Mouse (Mus musculus) hindbrain, embryonic 12.5 days (tissue): Measurements from ENCODE around the gene Senp7. TPM values are rescaled to one million over a fixed set of nuclear protein-coding genes. Genes with fewer than 3 reads are reported as not detected.

Experiments
- ATAC-seq: fragments of 200-750 bp; cut with Nextera tagmentation; 2 replicates; pipeline ENCODE4 v1.8.0; 2017; ENCODE audit warnings: moderate TSS enrichment; ENCODE audit not compliant: low FRiP score
- H3K27ac ChIP-seq: fragments of 300-500 bp; sonication (generic); 2 replicates; pipeline ENCODE4 v1.5.1; 2016; ENCODE audit warnings: mild to moderate bottlenecking
- H3K27me3 ChIP-seq: fragments of 300-500 bp; sonication (generic); 2 replicates; pipeline ENCODE4 v1.6.1; 2016; ENCODE audit warnings: mild to moderate bottlenecking
- H3K36me3 ChIP-seq: fragments of 300-500 bp; sonication (generic); 2 replicates; pipeline ENCODE4 v1.6.1; 2016; ENCODE audit warnings: mild to moderate bottlenecking
- H3K4me1 ChIP-seq: fragments of 300-500 bp; sonication (generic); 2 replicates; pipeline ENCODE4 v1.6.1; 2016
- H3K4me2 ChIP-seq: fragments of 300-500 bp; sonication (generic); replicated peaks from 2 replicates; pipeline ENCODE4 v1.6.1; 2016; ENCODE audit warnings: mild to moderate bottlenecking
- H3K4me3 ChIP-seq: fragments of 300-500 bp; sonication (generic); 2 replicates; pipeline ENCODE4 v1.5.1; 2016; ENCODE audit warnings: mild to moderate bottlenecking
- H3K9ac ChIP-seq: fragments of 300-500 bp; sonication (generic); 2 replicates; pipeline ENCODE4 v1.6.1; 2016; ENCODE audit warnings: mild to moderate bottlenecking, moderate library complexity
- H3K9me3 ChIP-seq: fragments of 300-500 bp; sonication (generic); replicated peaks from 2 replicates; pipeline ENCODE4 v1.6.1; 2016; ENCODE audit warnings: mild to moderate bottlenecking
- WGBS: fragments of 180-500 bp; shearing (Covaris S2); methylation state at CpG from one replicate; pipeline ENCODE4 v1.1.7; 2016; 5-methylcytosine and 5-hydroxymethylcytosine counted together
- polyA plus RNA-seq: library from polyadenylated mRNA; unstranded; fragments of >200 nt; fragmentation: Nextera tagmentation; extraction: Ambion mirVana; gene quantifications from 2 replicates; pipeline ENCODE4 v1.2.1, GENCODE M21; 2016

Senp7 gene
- polyA plus RNA-seq, 1 experiment from 2014 or later, result 54.5 TPM

DNA sequence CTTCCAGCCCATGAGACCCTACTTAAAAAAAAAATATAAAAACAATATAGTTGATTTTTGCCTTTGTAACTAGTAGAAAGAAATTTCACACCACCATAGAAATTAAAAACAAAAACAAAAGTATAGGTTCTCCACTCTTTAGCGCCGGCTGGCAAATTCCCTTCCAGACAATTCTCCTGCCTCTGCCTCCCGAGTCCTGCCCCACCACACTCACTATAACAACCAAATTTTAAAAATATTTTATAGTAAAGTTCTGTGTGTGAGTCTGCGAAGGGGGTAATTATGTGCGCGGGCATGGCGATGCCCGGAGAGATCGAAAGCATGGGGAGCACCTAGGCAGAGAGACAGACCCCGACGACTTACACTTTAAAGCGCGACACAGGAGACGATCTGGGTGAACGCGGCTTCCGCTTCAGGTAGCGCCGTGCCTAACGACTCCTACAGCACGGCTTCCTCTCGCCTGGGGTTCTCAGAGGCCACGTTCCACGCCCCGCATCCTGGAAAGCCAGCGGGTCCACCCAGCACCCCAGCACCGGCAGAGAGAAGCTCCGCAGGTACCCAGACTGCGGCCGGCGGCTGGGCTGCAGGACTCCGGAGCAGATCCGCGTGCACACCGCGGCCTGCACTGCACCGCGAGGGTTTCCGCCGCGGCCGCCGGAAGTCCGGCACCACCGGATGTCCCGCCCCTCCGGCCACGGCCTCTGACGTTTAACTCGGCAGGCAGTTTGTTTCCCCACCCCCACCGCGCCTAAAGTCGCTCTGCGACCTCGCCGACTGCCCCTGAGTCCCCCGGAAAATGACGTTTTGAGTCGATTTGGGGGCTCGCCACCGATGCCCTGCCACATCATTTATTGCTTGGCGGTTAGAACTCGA is 10.8 kb upstream of the Senp7 start, which contains the start of gene Trmt10c:
Trmt10c (minus strand) TSS at position 682 of the 873 bp plus-strand sequence.
- peak; percentile 100 for ATAC-seq
- Histone ChIP-seq H3K36me3 (peaks cover 21% of the 10 kb centered on the region), H3K4me3 (peak within 1 kb of the TSS; percentile 91), H3K9ac (peak within 1 kb of the TSS; percentile 85), H3K27me3 (no peaks in the 10 kb centered on the region), H3K9me3 (no peaks in the 10 kb centered on the region), H3K4me1 (peaks cover 9% of the 10 kb centered on the region), H3K27ac (peak within 1 kb of the TSS; percentile 88), H3K4me2 (peak within 1 kb of the TSS; percentile 66)
- under 1% methylated on average over 61 of the region's 63 CpGs for WGBS

DNA sequence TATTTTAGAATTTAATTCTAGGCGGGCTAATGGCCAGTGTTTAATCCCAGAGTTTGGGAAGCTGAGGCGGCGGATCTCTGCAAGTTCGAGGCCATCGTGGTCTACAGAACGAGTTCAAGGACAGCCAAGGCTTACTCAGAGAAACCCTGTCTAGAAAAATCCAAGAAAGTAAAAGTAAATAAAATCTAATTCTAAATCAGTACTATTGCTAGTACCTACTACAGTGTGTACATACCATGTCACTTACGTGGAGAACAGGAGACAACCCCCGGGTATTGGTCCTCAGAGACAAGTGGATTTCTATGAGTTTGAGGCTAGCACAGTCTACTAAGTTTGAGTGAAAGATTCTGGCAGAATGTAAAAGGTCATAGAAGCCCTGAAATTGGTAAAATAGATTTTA is 10.0 kb upstream of the Senp7 start:
- H3K27me3 ChIP-seq, result no peaks in the 10 kb centered on the region
- peak; percentile 59 for ATAC-seq
- H3K9ac ChIP-seq, result peak overlapping the region; percentile 85
- H3K27ac ChIP-seq, result peak overlapping the region; percentile 88
- peak overlapping the region; percentile 91 for H3K4me3 ChIP-seq
- H3K4me1 ChIP-seq, result peaks cover 9% of the 10 kb centered on the region
- WGBS, result 36% methylated on average over 8 of the region's 8 CpGs
- no peaks in the 10 kb centered on the region for H3K9me3 ChIP-seq
- peaks cover 14% of the 10 kb centered on the region for H3K36me3 ChIP-seq
- H3K4me2 ChIP-seq, result peak overlapping the region; percentile 66

DNA sequence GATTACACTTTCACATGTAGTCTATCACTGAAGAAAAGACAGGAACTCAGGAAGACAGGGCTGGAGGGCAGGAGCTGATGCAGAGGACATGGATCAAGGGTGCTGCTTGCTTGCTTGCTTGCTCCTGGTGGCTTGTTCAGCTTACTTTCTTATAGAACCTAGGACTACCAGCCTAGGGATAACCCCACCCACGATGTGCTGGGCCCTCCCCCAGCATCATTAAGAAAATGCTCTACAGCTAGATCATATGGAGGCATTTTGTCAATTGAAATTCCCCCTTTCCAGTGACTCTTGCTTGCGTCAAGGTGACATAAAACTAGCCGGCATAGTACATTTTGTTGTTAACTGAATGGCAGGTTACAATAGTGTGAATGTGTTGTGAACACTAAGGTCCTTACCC is 7.8 kb downstream of the Senp7 start:
- H3K4me2 ChIP-seq, result no peak overlapping the region
- 88% methylated on average over 3 of the region's 3 CpGs for WGBS
- no peaks in the 10 kb centered on the region for H3K9me3 ChIP-seq
- no peak overlapping the region for H3K4me3 ChIP-seq
- no peaks in the 10 kb centered on the region for H3K36me3 ChIP-seq
- no peaks in the 10 kb centered on the region for H3K27me3 ChIP-seq
- no peak overlapping the region for H3K9ac ChIP-seq
- H3K4me1 ChIP-seq, result no peaks in the 10 kb centered on the region
- no peak overlapping the region for H3K27ac ChIP-seq
- no peak for ATAC-seq

DNA sequence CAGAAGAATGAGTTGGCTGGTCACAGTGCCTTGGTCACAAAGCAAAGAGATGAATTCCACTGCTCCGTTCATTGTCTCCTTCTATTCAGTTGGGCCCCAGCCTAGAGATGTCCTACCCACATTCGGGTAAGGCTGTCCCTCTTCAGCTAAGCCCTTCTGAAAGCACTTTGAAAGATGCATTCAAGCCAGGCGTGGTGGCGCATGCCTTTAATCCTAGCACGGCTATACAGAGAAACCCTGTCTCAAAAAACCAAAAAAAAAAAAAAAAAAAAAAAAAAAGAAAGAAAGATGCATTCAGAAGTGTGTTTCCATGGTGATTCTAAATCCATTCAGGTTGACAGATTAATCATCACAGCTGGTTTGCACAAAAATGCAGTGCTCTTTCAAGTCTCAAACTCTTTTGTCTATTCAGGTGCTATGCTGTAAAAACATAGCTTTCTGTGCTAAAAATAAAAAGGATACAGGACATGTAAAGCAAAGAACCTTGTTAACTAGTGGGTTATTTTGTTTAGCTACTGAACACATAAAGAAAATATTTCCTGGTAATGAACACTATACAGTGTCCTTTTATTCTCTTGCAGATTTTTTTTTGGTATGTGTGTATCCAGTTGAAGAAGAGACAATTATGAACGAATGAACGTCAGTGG is 8.9 kb downstream of the Senp7 start:
- 29% methylated on average over 7 of the region's 7 CpGs for WGBS
- ATAC-seq, result peak; percentile 75
- Histone ChIP-seq H3K4me1 (no peaks in the 10 kb centered on the region), H3K27ac (no peak overlapping the region), H3K9ac (no peak overlapping the region), H3K27me3 (no peaks in the 10 kb centered on the region), H3K4me2 (no peak overlapping the region), H3K4me3 (no peak overlapping the region), H3K9me3 (no peaks in the 10 kb centered on the region), H3K36me3 (no peaks in the 10 kb centered on the region)

DNA sequence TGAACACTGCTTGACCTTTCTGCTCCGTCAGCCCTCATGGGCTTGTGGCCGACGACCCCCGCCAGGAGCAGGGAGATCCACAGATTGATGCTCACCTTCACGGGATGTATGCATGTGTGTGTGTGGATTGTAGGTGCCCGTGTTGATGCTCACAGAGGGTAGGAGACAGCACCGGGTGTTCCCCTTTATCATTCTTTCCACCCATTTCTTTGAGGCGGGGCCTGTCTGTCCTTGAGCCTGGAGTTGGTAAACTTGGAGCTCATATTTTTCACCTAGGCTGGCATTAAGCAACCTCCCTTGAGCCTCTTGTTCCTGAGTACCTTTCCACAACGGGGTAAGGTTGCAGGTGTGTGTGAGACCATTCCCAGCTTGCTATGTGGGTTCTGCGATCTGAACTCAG is 10.0 kb downstream of the Senp7 start:
- 70% methylated on average over 10 of the region's 10 CpGs for WGBS
- Histone ChIP-seq H3K9me3 (no peaks in the 10 kb centered on the region), H3K4me3 (no peak overlapping the region), H3K4me1 (no peaks in the 10 kb centered on the region), H3K36me3 (no peaks in the 10 kb centered on the region), H3K4me2 (no peak overlapping the region), H3K27ac (no peak overlapping the region), H3K9ac (no peak overlapping the region), H3K27me3 (no peaks in the 10 kb centered on the region)
- no peak for ATAC-seq

DNA sequence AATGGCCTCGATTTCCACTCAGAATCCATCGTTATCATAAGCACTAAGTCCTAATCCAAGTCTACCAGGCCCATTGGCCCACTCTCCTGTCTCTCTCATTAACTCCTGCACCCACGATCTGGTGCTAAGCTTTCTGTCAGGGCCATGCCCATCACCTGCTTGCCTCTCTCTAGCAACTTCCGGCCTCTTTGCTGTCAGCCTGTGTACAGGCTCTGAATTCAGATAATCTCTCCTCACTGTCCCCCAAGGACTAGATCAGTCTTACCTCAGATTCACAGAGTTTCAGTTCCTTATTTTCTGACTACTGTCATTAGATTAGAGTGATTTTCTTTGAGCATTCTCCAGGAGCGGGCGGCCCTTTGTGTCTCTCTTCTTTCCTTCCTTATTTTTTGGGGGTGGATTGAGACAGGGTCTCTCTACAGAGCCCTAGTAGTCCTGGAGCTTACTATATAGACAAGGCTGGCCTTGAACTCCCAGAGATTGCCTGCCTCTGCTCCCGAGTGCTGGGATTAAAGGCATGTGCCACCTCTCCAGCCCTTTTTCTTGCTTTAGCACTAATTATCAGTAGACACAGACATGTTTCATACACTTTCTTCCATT is 14.0 kb downstream of the Senp7 start:
- Histone ChIP-seq H3K27me3 (no peaks in the 10 kb centered on the region), H3K4me2 (no peak overlapping the region), H3K9ac (no peak overlapping the region), H3K4me3 (no peak overlapping the region), H3K9me3 (no peaks in the 10 kb centered on the region), H3K27ac (no peak overlapping the region), H3K36me3 (no peaks in the 10 kb centered on the region), H3K4me1 (no peaks in the 10 kb centered on the region)
- ATAC-seq, result no peak
- 78% methylated on average over 7 of the region's 7 CpGs for WGBS

DNA sequence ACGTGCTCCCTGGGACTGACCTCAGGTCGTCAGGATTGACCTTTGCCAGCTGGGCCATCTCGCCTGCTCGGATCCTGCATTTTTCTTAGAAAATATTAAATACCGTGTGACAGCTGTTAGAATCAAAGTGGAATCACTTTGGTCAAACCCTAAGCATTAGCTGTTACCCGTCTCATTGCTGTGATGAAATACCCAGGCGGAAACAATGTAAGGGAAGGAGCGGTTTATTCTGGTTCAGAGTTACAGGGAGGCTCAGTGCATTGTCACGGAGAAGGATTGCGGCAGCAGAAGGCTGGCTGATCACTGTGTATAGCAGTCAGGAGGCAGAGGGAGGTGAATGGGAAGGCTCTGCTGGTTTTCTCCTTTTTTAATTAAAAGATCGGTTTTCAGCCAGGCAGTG is 14.8 kb downstream of the Senp7 start:
- Histone ChIP-seq H3K4me2 (no peak overlapping the region), H3K4me3 (no peak overlapping the region), H3K9ac (no peak overlapping the region), H3K9me3 (no peaks in the 10 kb centered on the region), H3K27ac (no peak overlapping the region), H3K4me1 (no peaks in the 10 kb centered on the region), H3K36me3 (no peaks in the 10 kb centered on the region), H3K27me3 (no peaks in the 10 kb centered on the region)
- ATAC-seq, result no peak
- 49% methylated on average over 11 of the region's 11 CpGs for WGBS

DNA sequence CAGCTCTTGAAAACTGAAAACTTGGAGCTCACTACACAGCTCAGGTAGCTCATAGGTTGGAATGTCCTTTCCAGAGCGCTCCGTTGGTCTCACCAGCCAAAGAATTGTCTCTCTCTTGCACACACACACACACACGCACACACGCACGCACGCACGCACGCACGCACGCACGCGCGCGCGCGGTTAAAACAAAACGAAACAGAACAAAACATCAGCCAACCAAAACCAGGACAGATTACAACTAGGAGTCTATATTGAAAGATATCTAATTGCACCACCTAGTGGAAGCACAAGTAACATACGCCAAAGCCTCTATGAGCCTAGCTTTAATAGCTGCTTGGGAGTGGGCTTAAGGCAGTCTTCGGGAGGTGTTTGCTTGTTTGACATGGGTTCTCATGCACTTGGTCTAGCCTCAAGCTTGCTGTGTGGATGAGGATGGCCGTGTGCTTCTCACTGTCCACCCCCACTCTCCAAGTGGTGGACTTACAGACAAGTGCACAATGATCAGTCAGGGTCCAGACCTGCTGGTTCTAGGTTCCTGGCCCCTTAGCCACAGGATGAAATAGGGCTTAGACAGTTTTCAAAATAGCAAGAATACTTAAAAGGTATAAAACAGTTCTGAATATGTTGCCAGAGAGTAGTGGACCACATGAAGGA is 16.3 kb downstream of the Senp7 start:
- WGBS, result 6% methylated on average over 20 of the region's 20 CpGs
- H3K4me1 ChIP-seq, result no peaks in the 10 kb centered on the region
- peak overlapping the region; percentile 19 for H3K4me3 ChIP-seq
- H3K4me2 ChIP-seq, result peak overlapping the region; percentile 52
- no peaks in the 10 kb centered on the region for H3K27me3 ChIP-seq
- ATAC-seq, result peak; percentile 95
- peak overlapping the region; percentile 29; the same call in 1 of the 2 replicates for H3K9ac ChIP-seq
- no peaks in the 10 kb centered on the region for H3K36me3 ChIP-seq
- H3K27ac ChIP-seq, result no peak overlapping the region
- H3K9me3 ChIP-seq, result no peaks in the 10 kb centered on the region

DNA sequence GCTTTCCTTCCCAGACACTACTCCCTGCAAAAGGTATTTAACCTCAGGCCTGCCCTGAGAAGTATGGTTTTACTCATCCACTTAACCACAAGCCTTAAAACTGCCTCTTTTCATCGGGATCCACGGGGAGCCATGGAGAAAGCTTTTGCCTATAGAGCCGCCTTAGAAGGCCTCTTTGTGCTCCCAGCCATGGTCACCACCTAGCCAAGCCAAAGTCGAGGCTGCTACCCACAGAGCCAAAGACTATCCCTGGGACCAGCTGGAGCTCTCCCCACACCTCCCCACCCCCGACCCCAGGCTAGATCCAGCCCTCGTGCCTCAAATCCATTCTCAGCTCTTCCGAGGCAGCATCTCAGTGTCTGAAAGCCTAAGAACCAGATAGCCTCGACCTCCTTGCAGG is 18.0 kb downstream of the Senp7 start:
- Histone ChIP-seq H3K4me1 (no peaks in the 10 kb centered on the region), H3K9me3 (no peaks in the 10 kb centered on the region), H3K4me2 (no peak overlapping the region), H3K9ac (no peak overlapping the region), H3K27ac (no peak overlapping the region), H3K4me3 (no peak overlapping the region), H3K36me3 (no peaks in the 10 kb centered on the region), H3K27me3 (no peaks in the 10 kb centered on the region)
- ATAC-seq, result no peak
- 51% methylated on average over 8 of the region's 8 CpGs for WGBS

DNA sequence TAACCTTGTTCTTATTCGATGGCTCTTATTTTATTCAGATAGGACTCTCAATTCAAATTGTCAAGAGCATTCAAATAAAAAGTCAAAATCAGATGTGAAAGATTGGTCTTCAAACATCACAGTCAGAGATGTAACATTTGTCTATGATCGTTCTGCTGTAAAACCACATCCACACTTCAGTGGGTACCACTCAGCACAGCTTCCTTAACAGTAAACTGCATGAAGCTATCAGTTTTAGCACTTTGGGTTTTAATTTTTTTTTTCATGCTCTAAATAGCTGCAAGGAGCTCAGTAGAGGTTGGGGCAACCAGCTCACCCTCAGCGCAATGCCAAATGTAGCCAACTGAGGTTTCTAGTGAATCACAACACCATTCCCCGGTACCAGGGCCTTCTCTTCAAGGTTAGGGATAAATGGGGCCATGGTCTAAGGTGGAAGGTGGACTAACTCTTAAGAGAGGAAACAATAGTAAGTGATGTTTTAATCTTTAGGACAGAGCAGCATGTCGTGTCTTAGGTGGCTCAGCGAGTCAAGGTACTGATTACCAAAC is 20.5 kb downstream of the Senp7 start:
- Histone ChIP-seq H3K4me1 (no peaks in the 10 kb centered on the region), H3K9ac (no peak overlapping the region), H3K27me3 (no peaks in the 10 kb centered on the region), H3K9me3 (no peaks in the 10 kb centered on the region), H3K4me3 (no peak overlapping the region), H3K36me3 (no peaks in the 10 kb centered on the region), H3K4me2 (no peak overlapping the region), H3K27ac (no peak overlapping the region)
- ATAC-seq, result no peak
- whole genome bisulfite sequencing, result 89% methylated on average over 6 of the region's 6 CpGs

DNA sequence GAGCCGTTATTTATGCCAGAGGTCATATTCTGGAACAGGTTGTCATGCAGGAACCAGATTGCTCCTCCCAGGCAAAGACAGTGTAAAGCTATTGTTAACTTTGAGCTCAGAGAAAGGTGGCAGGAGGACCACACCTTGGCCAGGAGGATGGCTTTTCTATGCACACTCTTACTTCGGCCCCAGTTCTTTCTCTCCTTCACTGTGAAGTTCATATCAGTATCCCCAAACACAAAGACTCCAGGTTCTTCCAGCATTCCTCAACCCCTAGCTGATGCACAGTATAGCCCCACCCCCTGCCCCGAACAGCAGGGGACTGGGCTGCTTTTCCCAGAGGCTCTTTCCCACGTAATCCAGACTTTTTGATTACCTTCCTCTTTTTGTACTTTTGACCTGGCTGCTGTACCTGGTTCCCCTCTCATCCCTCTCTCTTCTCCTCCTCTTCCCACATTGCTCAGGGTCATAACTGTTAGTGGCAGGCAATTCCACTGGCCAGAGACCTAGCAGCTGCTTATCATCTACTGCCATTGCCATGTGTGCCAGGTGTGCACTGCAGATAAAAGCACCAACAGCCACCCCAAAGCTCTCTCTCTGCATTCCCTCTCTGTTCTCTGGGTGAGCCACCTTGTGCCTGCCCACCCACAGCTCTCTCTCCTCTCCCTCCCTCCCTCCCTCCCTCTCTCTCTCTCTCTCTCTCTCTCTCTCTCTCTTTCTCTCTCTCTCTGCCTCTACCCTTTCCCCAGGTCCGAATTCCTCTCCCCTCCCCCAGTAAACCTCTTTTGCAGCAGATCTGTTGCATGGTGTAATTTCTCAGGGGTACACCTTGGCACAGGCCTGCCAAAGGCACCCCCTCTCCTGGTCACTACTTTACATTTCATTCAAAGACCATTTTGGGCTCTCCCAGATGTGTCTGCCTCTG is 23.4 kb downstream of the Senp7 start:
- 46% methylated on average over 5 of the region's 5 CpGs for WGBS

More for the DNA sequence above, 23.4 kb downstream of the Senp7 start:
- peaks cover 3% of the 10 kb centered on the region for H3K4me1 ChIP-seq
- no peak for ATAC-seq
- no peaks in the 10 kb centered on the region for H3K27me3 ChIP-seq
- H3K4me3 ChIP-seq, result no peak overlapping the region
- H3K36me3 ChIP-seq, result no peaks in the 10 kb centered on the region
- H3K9me3 ChIP-seq, result no peaks in the 10 kb centered on the region
- no peak overlapping the region for H3K4me2 ChIP-seq
- H3K27ac ChIP-seq, result no peak overlapping the region
- no peak overlapping the region for H3K9ac ChIP-seq
